Mouse (Mus musculus): ENCODE data around the gene Noc4l.

DNA sequence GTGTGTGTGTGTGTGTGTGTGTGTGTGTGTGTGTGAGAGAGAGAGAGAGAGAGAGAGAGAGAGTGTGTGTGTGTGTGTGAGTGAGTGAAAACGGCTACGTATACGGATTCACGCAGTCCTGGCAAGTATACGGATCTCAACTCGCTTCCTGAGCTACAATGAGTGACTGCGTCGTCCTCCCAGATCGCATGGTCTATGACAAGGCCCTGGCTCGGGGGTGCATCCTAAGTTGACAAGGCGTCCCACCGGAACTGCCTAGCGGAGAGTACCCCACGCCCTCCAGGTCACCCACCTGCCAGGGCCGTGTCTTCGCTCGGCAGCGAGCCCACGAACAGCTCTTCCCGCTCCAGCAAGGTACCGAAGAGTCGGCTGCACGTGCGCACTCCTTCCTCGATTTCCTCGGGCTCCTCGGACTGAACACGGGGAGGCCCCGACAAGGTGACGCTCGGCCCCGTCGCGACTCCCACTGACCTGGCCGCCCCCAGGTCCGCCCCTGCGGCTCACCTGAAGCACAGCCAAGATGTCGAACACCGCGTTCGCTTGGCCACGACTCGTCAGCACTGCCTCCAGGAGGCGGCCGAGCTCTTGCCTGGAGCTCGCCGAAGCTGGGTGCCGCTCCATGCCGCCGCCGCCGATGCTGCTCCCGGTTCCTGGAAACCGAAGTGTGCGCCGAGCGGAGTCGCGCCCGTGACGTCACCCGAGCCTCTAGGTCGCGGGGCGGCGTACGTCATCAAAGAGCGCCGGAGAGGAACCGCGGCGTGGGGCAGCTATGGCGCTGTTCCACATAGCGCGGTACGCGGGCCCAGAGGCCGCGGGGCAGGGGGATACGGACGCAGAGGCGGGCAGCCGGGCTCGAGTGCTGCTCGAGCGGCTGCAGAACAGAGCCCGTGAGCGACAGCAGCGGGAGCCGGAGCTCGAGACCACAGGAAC is at the start of gene Noc4l, which contains the start of gene Ddx51:
- TF ChIP-seq CTCF (conservative IDR thresholded peaks at IDR 0.05; ENCODE audit: low read length), result no peak
- TF ChIP-seq NANOG (IDR thresholded peaks at IDR 0.05; ENCODE audit: borderline replicate concordance, low read length), result no peak

Data from E14TG2a.4 (cell line).